Mouse (Mus musculus) heart, adult 2 months (tissue): ENCODE measurements at regions not wholly inside any gene's neighbourhood (a gene's known extent, or its start where the extent isn't known, plus 50 kb on each side); places are given as distances from the start of the nearest gene placed in this dataset.

Experiments
- DNase-seq, 2 experiments: peaks; one replicate each; pipeline ENCODE4 v3.0.0; 2021
- H3K27ac ChIP-seq: fragments of 200-600 bp; 2 replicates; pipeline ENCODE4 v1.8.1; 2022
- H3K27me3 ChIP-seq: fragments of 200-500 bp; 2 replicates; pipeline ENCODE4 v1.6.1; 2012; ENCODE audit warnings: mild to moderate bottlenecking, low read length, inconsistent platforms, mixed read lengths; ENCODE audit not compliant: control insufficient read depth, insufficient read depth
- H3K36me3 ChIP-seq: fragments of 200-500 bp; 2 replicates; pipeline ENCODE4 v1.6.1; 2012; ENCODE audit warnings: low read length, inconsistent platforms; ENCODE audit not compliant: control insufficient read depth, insufficient read depth
- H3K4me1 ChIP-seq: fragments of 200-500 bp; 2 replicates; pipeline ENCODE4 v1.6.1; 2011; ENCODE audit warnings: low read length; ENCODE audit not compliant: control insufficient read depth, insufficient read depth
- H3K4me3 ChIP-seq: fragments of 200-600 bp; 2 replicates; pipeline ENCODE4 v1.8.1; 2022
- H3K79me2 ChIP-seq: fragments of 200-500 bp; replicated peaks from 2 replicates; pipeline ENCODE4 v1.6.1; 2012; ENCODE audit warnings: mild to moderate bottlenecking, inconsistent platforms, low read length, moderate library complexity, mixed read lengths; ENCODE audit not compliant: control insufficient read depth, insufficient read depth
- H3K9ac ChIP-seq: fragments of 200-500 bp; 2 replicates; pipeline ENCODE4 v1.6.1; 2012; ENCODE audit warnings: low read depth, mild to moderate bottlenecking, control low read depth, inconsistent platforms, low read length, mixed read lengths
- CTCF ChIP-seq: fragments of 200-600 bp; IDR thresholded peaks from 2 replicates; pipeline ENCODE4 v1.8.1; 2022; ENCODE audit warnings: antibody characterized with exemption, mild to moderate bottlenecking, moderate library complexity
- EP300 ChIP-seq: fragments of 200-500 bp; IDR thresholded peaks from 2 replicates; pipeline ENCODE4 v1.6.1; 2011; ENCODE audit warnings: low read depth, low read length, control low read depth; ENCODE audit not compliant: insufficient read depth
- POLR2A ChIP-seq: fragments of 200-500 bp; IDR thresholded peaks from 2 replicates; pipeline ENCODE4 v1.6.1; 2011; ENCODE audit warnings: mild to moderate bottlenecking, low read depth, low read length, control low read depth; ENCODE audit not compliant: insufficient read depth
- WGBS: fragments of 180-500 bp; shearing (Covaris S2); methylation state at CpG from one replicate; pipeline ENCODE4 v1.1.7; 2018; 5-methylcytosine and 5-hydroxymethylcytosine counted together
- intact Hi-C: fragments of 180-260 bp; cut with DNase I; formaldehyde crosslinking; loops from one replicate; pipeline ENCODE4 v1.15.1; 2025

GRCm38 (mm10) chr8:115881881-115882280, 174.3 kb upstream of the Maf start:
- intact Hi-C loops = no loop called here
- DNase-seq = no peak
- TF ChIP-seq EP300 = no peak
- no peak overlapping the region for H3K4me3 ChIP-seq
- WGBS = 76% methylated on average over 8 of the region's 8 CpGs
- no peak overlapping the region for H3K27ac ChIP-seq
- no peaks in the 10 kb centered on the region for H3K36me3 ChIP-seq
- H3K4me1 ChIP-seq = no peaks in the 10 kb centered on the region
- H3K79me2 ChIP-seq = no peaks in the 10 kb centered on the region
- H3K9ac ChIP-seq = no peak overlapping the region
- H3K27me3 ChIP-seq = no peaks in the 10 kb centered on the region

- Histone ChIP-seq H3K36me3 (no peaks in the 10 kb centered on the region), H3K9ac (no peak overlapping the region), H3K27ac (no peak overlapping the region), H3K4me1 (no peaks in the 10 kb centered on the region), H3K27me3 (no peaks in the 10 kb centered on the region), H3K4me3 (no peak overlapping the region), H3K79me2 (no peaks in the 10 kb centered on the region)
- intact Hi-C loops = no loop called here
- no peak for TF ChIP-seq CTCF
- no peak for TF ChIP-seq POLR2A
- no peak for DNase-seq
- 62% methylated on average over 7 of the region's 7 CpGs for WGBS
These were observed 167.2 kb upstream of the Maf start for GRCm38 (mm10) chr8:115874789-115875188.

GRCm38 (mm10) chr8:115871381-115871780, 163.8 kb upstream of the Maf start:
- intact Hi-C loops = no loop called here
- no peaks in the 10 kb centered on the region for H3K4me1 ChIP-seq
- H3K4me3 ChIP-seq = no peak overlapping the region
- no peak for TF ChIP-seq POLR2A
- no peak for TF ChIP-seq EP300
- no peak for TF ChIP-seq CTCF
- H3K36me3 ChIP-seq = no peaks in the 10 kb centered on the region
- no peak overlapping the region for H3K27ac ChIP-seq
- H3K27me3 ChIP-seq = no peaks in the 10 kb centered on the region
- H3K79me2 ChIP-seq = no peaks in the 10 kb centered on the region
- 72% methylated on average over 5 of the region's 5 CpGs for WGBS
- H3K9ac ChIP-seq = no peak overlapping the region
- DNase-seq = no peak

GRCm38 (mm10) chr8:115861381-115861780, 153.8 kb upstream of the Maf start:
- Histone ChIP-seq H3K79me2 (no peaks in the 10 kb centered on the region), H3K27ac (no peak overlapping the region), H3K36me3 (no peaks in the 10 kb centered on the region), H3K4me1 (no peaks in the 10 kb centered on the region), H3K27me3 (no peaks in the 10 kb centered on the region), H3K4me3 (no peak overlapping the region), H3K9ac (no peak overlapping the region)
- no peak for DNase-seq
- no peak for TF ChIP-seq EP300
- TF ChIP-seq CTCF = no peak
- no peak for TF ChIP-seq POLR2A
- WGBS = 81% methylated on average over 3 of the region's 3 CpGs
- intact Hi-C loops = no loop called here

- H3K9ac ChIP-seq = no peak overlapping the region
- no peaks in the 10 kb centered on the region for H3K79me2 ChIP-seq
- no peaks in the 10 kb centered on the region for H3K27me3 ChIP-seq
- DNase-seq = peak; percentile 19 to 32
- H3K36me3 ChIP-seq = no peaks in the 10 kb centered on the region
- intact Hi-C loops = no loop called here
- no peaks in the 10 kb centered on the region for H3K4me1 ChIP-seq
- no peak overlapping the region for H3K4me3 ChIP-seq
- TF ChIP-seq POLR2A = no peak
- TF ChIP-seq EP300 = no peak
- TF ChIP-seq CTCF = no peak
- no peak overlapping the region for H3K27ac ChIP-seq
- 80% methylated on average over 8 of the region's 8 CpGs for WGBS
These were observed 151.8 kb upstream of the Maf start for GRCm38 (mm10) chr8:115859406-115859805.

GRCm38 (mm10) chr8:115856816-115857215, 149.2 kb upstream of the Maf start:
- no peak overlapping the region for H3K9ac ChIP-seq
- intact Hi-C loops = no loop called here
- H3K27me3 ChIP-seq = no peaks in the 10 kb centered on the region
- H3K79me2 ChIP-seq = no peaks in the 10 kb centered on the region
- 85% methylated on average over 10 of the region's 10 CpGs for WGBS
- H3K27ac ChIP-seq = no peak overlapping the region
- no peak overlapping the region for H3K4me3 ChIP-seq
- no peaks in the 10 kb centered on the region for H3K4me1 ChIP-seq
- DNase-seq = no peak
- H3K36me3 ChIP-seq = no peaks in the 10 kb centered on the region
- no peak for TF ChIP-seq CTCF
- no peak for TF ChIP-seq EP300
- no peak for TF ChIP-seq POLR2A
